Mouse (Mus musculus): ENCODE measurements around the gene Il3. TPM values are rescaled to one million over a fixed set of nuclear protein-coding genes. Genes with fewer than 3 reads are reported as not detected.

The Il3 gene
- total and polyA plus RNA-seq, 3 experiments, result 1.5 to 4.8 (median 3.5) TPM

DNA sequence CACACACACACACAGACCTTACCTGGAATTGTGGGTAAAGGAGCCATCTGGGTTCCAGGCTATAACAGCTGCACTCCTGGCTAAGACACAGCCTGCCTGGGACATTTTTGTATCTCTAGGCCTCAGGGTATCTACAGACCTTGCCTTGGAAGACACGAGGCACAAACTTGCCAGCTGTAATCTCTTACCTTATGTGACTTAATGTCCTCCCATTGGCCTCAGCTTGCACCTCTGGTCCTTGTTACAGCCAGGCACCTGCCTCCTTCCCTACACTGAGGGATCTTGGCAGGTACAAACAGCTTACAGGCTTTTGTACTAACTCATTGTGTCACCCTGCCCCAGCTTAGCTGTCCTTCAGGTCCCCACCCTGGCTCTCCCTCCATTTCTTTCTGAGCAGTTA, 45.5 kb upstream of the Il3 start:
- no peak overlapping the region for H3K9ac ChIP-seq (ENCODE audit: insufficient read depth, low read depth)
- no peaks in the 10 kb centered on the region for H3K9me3 ChIP-seq (replicated peaks; ENCODE audit: low read length)
- in situ Hi-C loops (cut with MboI; ENCODE audit: low pct_ligation_motif_present, low pct_unique_long_range_greater_than_20kb, low sequenced_read_pairs), result loop anchor here (10.0 to 25.0 kb wide), 2 partner anchors 350 to 552 kb away; partner anchors contain the start of genes Hint1 and Lyrm7
- DNase-seq (ENCODE audit: extremely low read depth), result no peak
- dilution Hi-C loops (cut with MboI; ENCODE audit: extremely low pct_ligation_motif_present, extremely low pct_unique_long_range_greater_than_20kb, low sequenced_read_pairs), result no loop called here
- peaks cover 22% of the 10 kb centered on the region for H3K79me2 ChIP-seq (replicated peaks; ENCODE audit: control insufficient read depth, extremely low read depth, insufficient read depth, poor library complexity, severe bottlenecking)
- H3K27ac ChIP-seq (ENCODE audit: insufficient read depth, low read depth), result no peak overlapping the region
- H3K4me1 ChIP-seq (ENCODE audit: control insufficient read depth in 1 of 2, insufficient read depth in 2 of 2), result peaks cover 31 to 94% of the 10 kb centered on the region in 2 experiments
- H3K4me3 ChIP-seq (replicated peaks in 1 of 3; ENCODE audit: low read depth in 2 of 3, low read length in 2 of 3, poor library complexity in 1 of 3), result no peak overlapping the region
- no peaks in the 10 kb centered on the region for H3K27me3 ChIP-seq (replicated peaks)
- H3K36me3 ChIP-seq (replicated peaks in 1 of 2; ENCODE audit: control insufficient read depth in 1 of 2, insufficient read depth in 1 of 2, low read length in 1 of 2), result peaks cover 7 to 78% of the 10 kb centered on the region in 2 experiments
- H3K4me2 ChIP-seq (ENCODE audit: insufficient read depth, low read depth, poor library complexity, severe bottlenecking), result no peak overlapping the region
- TF ChIP-seq ZNF384 (IDR thresholded peaks at IDR 0.05; ENCODE audit: low read depth, low read length) (no peak), NRF1 (IDR thresholded peaks at IDR 0.05; ENCODE audit: low read depth, low read length) (no peak), CTCF (conservative IDR thresholded peaks at IDR 0.05 in 1 of 2, IDR thresholded peaks at IDR 0.05 in 1 of 2; ENCODE audit: low read depth in 2 of 2, low read length in 2 of 2) (no peak), MXI1 (IDR thresholded peaks at IDR 0.05; ENCODE audit: low read depth, low read length) (no peak), SIN3A (IDR thresholded peaks at IDR 0.05; ENCODE audit: low read length) (no peak), ZC3H11A (IDR thresholded peaks at IDR 0.05; ENCODE audit: low read depth, low read length) (no peak)

DNA sequence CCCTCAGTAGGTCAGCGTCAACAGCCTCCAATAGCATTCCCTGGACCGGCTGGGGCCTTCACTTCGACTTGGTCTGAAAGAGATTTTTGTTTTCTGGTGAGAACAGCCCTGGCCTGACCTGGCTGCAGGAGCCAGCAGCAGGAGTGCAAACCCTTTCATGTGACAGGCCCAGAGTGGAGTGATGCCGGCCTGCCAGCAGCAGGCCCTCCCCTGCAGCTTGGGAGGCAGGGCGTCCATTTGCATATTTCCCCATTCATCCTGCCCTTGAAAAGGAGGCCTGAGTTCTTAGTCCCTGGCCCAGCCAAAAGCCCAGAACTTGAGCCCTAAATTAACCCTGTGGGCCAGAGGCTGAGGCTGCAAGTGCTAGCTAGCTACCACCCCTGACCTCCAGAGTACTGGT, 44.9 kb upstream of the Il3 start:
- in situ Hi-C loops (cut with MboI; ENCODE audit: low pct_ligation_motif_present, low pct_unique_long_range_greater_than_20kb, low sequenced_read_pairs), result loop anchor here (10.0 to 25.0 kb wide), 2 partner anchors 350 to 553 kb away; partner anchors contain the start of genes Hint1 and Lyrm7
- Histone ChIP-seq H3K27me3 (replicated peaks) (no peaks in the 10 kb centered on the region), H3K9me3 (replicated peaks; ENCODE audit: low read length) (no peaks in the 10 kb centered on the region), H3K79me2 (replicated peaks; ENCODE audit: control insufficient read depth, extremely low read depth, insufficient read depth, poor library complexity, severe bottlenecking) (peaks cover 24% of the 10 kb centered on the region), H3K4me2 (ENCODE audit: insufficient read depth, low read depth, poor library complexity, severe bottlenecking) (no peak overlapping the region), H3K9ac (ENCODE audit: insufficient read depth, low read depth) (no peak overlapping the region), H3K36me3 (replicated peaks in 1 of 2; ENCODE audit: control insufficient read depth in 1 of 2, insufficient read depth in 1 of 2, low read length in 1 of 2) (peaks cover 4 to 72% of the 10 kb centered on the region in 2 experiments), H3K4me3 (replicated peaks in 1 of 3; ENCODE audit: low read depth in 2 of 3, low read length in 2 of 3, poor library complexity in 1 of 3) (no peak overlapping the region), H3K27ac (ENCODE audit: insufficient read depth, low read depth) (no peak overlapping the region), H3K4me1 (ENCODE audit: control insufficient read depth in 1 of 2, insufficient read depth in 2 of 2) (peaks cover 31 to 94% of the 10 kb centered on the region in 2 experiments)
- peak; percentile 71 for DNase-seq (ENCODE audit: extremely low read depth)
- dilution Hi-C loops (cut with MboI; ENCODE audit: extremely low pct_ligation_motif_present, extremely low pct_unique_long_range_greater_than_20kb, low sequenced_read_pairs), result no loop called here
- TF ChIP-seq CHD1 (IDR thresholded peaks at IDR 0.05; ENCODE audit: low read depth, low read length) (no peak), EP300 (IDR thresholded peaks at IDR 0.05; ENCODE audit: low read length) (no peak), POLR2A (IDR thresholded peaks at IDR 0.05; ENCODE audit: low read depth, low read length) (no peak), MAX (IDR thresholded peaks at IDR 0.05; ENCODE audit: low read length) (no peak), MAZ (IDR thresholded peaks at IDR 0.05; ENCODE audit: low read depth, low read length) (0 out of 2 replicates have a peak, but pooled peaks have one; percentile 20), TCF12 (IDR thresholded peaks at IDR 0.05; ENCODE audit: low read depth, low read length) (peak; percentile 36; the same call in 1 of the 2 replicates), KAT2A (IDR thresholded peaks at IDR 0.05; ENCODE audit: insufficient replicate concordance, low read length) (no peak), ZKSCAN1 (IDR thresholded peaks at IDR 0.05; ENCODE audit: borderline replicate concordance, low read depth, low read length) (no peak), SMC3 (IDR thresholded peaks at IDR 0.05; ENCODE audit: low read depth, low read length) (no peak), PAX5 (IDR thresholded peaks at IDR 0.05; ENCODE audit: low read length) (no peak), MXI1 (IDR thresholded peaks at IDR 0.05; ENCODE audit: low read depth, low read length) (no peak), ETS1 (conservative IDR thresholded peaks at IDR 0.05; ENCODE audit: low read depth, low read length) (no peak), USF1 (IDR thresholded peaks at IDR 0.05; ENCODE audit: low read depth, low read length) (no peak), RCOR1 (conservative IDR thresholded peaks at IDR 0.05; ENCODE audit: low read depth, low read length) (no peak), ELF1 (IDR thresholded peaks at IDR 0.05; ENCODE audit: low read depth, low read length) (no peak), JUN (IDR thresholded peaks at IDR 0.05; ENCODE audit: insufficient read depth, low read depth, low read length) (no peak), UBTF (IDR thresholded peaks at IDR 0.05; ENCODE audit: low read depth, low read length) (0 out of 2 replicates have a peak, but pooled peaks have one; percentile 46), SIN3A (IDR thresholded peaks at IDR 0.05; ENCODE audit: low read length) (no peak), ZMIZ1 (IDR thresholded peaks at IDR 0.05; ENCODE audit: low read depth, low read length) (no peak), MYC (IDR thresholded peaks at IDR 0.05; ENCODE audit: low read depth, low read length) (no peak), TBP (conservative IDR thresholded peaks at IDR 0.05; ENCODE audit: low read depth, low read length) (0 out of 2 replicates have a peak, but pooled peaks have one; percentile 41), ZC3H11A (IDR thresholded peaks at IDR 0.05; ENCODE audit: low read depth, low read length) (no peak), NELFE (IDR thresholded peaks at IDR 0.05; ENCODE audit: low read depth, low read length) (no peak), IRF4 (IDR thresholded peaks at IDR 0.05; ENCODE audit: low read depth, low read length) (no peak), MEF2A (IDR thresholded peaks at IDR 0.05; ENCODE audit: borderline replicate concordance, low read depth, low read length) (no peak)
